Mouse (Mus musculus): ENCODE measurements around the gene Etfrf1. TPM values are rescaled to one million over a fixed set of nuclear protein-coding genes. Genes with fewer than 3 reads are reported as not detected.

Gene Etfrf1
- polyA plus RNA-seq, 1 experiment from 2014 or later, result 54.4 TPM

- H3K9ac ChIP-seq, result no peak overlapping the region
- H3K9me3 ChIP-seq (replicated peaks), result no peaks in the 10 kb centered on the region
- H3K4me3 ChIP-seq, result no peak overlapping the region
- no peak for ATAC-seq (replicated peaks; ENCODE audit: insufficient number of reproducible peaks, insufficient read depth, low FRiP score, low read depth)
- no peaks in the 10 kb centered on the region for H3K27me3 ChIP-seq
- 92% methylated on average over 1 of the region's 1 CpGs for WGBS
- H3K4me1 ChIP-seq (replicated peaks), result no peaks in the 10 kb centered on the region
- peaks cover 13% of the 10 kb centered on the region for H3K36me3 ChIP-seq
- no peak overlapping the region for H3K27ac ChIP-seq
- H3K4me2 ChIP-seq, result no peak overlapping the region
Observed at GRCm38 (mm10) chr6:145234391-145234790, 23.5 kb downstream of the Etfrf1 start.

GRCm38 (mm10) chr6:145235367-145235766, 24.4 kb downstream of the Etfrf1 start:
- no peak for ATAC-seq (replicated peaks; ENCODE audit: insufficient number of reproducible peaks, insufficient read depth, low FRiP score, low read depth)
- H3K4me1 ChIP-seq (replicated peaks), result no peaks in the 10 kb centered on the region
- H3K27ac ChIP-seq, result no peak overlapping the region
- no peaks in the 10 kb centered on the region for H3K27me3 ChIP-seq
- 81% methylated on average over 6 of the region's 6 CpGs for WGBS
- H3K9me3 ChIP-seq (replicated peaks), result no peaks in the 10 kb centered on the region
- H3K36me3 ChIP-seq, result peaks cover 9% of the 10 kb centered on the region
- no peak overlapping the region for H3K9ac ChIP-seq
- H3K4me2 ChIP-seq, result no peak overlapping the region
- H3K4me3 ChIP-seq, result no peak overlapping the region

- Histone ChIP-seq H3K36me3 (peaks cover 15% of the 10 kb centered on the region), H3K4me1 (replicated peaks) (no peaks in the 10 kb centered on the region), H3K9me3 (replicated peaks) (no peaks in the 10 kb centered on the region), H3K9ac (no peak overlapping the region), H3K4me2 (no peak overlapping the region), H3K27me3 (no peaks in the 10 kb centered on the region), H3K27ac (no peak overlapping the region), H3K4me3 (no peak overlapping the region)
- no peak for ATAC-seq (replicated peaks; ENCODE audit: insufficient number of reproducible peaks, insufficient read depth, low FRiP score, low read depth)
- 71% methylated on average over 4 of the region's 4 CpGs for WGBS
Observed at GRCm38 (mm10) chr6:145237148-145237547, 26.2 kb downstream of the Etfrf1 start.

GRCm38 (mm10) chr6:145240285-145240684, 29.4 kb downstream of the Etfrf1 start:
- no peak overlapping the region for H3K27ac ChIP-seq
- H3K4me2 ChIP-seq, result no peak overlapping the region

GRCm38 (mm10) chr6:145242521-145242920, 31.6 kb downstream of the Etfrf1 start:
- WGBS, result 19% methylated on average over 1 of the region's 1 CpGs
- ATAC-seq (replicated peaks; ENCODE audit: insufficient number of reproducible peaks, insufficient read depth, low FRiP score, low read depth), result no peak

More at GRCm38 (mm10) chr6:145240285-145240684, 29.4 kb downstream of the Etfrf1 start:
- no peaks in the 10 kb centered on the region for H3K4me1 ChIP-seq (replicated peaks)
- ATAC-seq (replicated peaks; ENCODE audit: insufficient number of reproducible peaks, insufficient read depth, low FRiP score, low read depth), result no peak
- peaks cover 21% of the 10 kb centered on the region for H3K36me3 ChIP-seq
- no peak overlapping the region for H3K4me3 ChIP-seq
- no peak overlapping the region for H3K9ac ChIP-seq
- 78% methylated on average over 6 of the region's 6 CpGs for WGBS
- H3K27me3 ChIP-seq, result no peaks in the 10 kb centered on the region
- no peaks in the 10 kb centered on the region for H3K9me3 ChIP-seq (replicated peaks)

GRCm38 (mm10) chr6:145246841-145247240, 35.9 kb downstream of the Etfrf1 start:
- Histone ChIP-seq H3K27ac (no peak overlapping the region), H3K9ac (no peak overlapping the region), H3K27me3 (0 out of 2 replicates have a peak, but pooled peaks cover 5% of the 10 kb centered on the region), H3K36me3 (peaks cover 11% of the 10 kb centered on the region; the same call in 1 of the 2 replicates), H3K4me3 (no peak overlapping the region), H3K4me2 (no peak overlapping the region), H3K4me1 (replicated peaks) (peaks cover 14% of the 10 kb centered on the region), H3K9me3 (replicated peaks) (no peaks in the 10 kb centered on the region)
- WGBS, result 79% methylated on average over 5 of the region's 5 CpGs
- no peak for ATAC-seq (replicated peaks; ENCODE audit: insufficient number of reproducible peaks, insufficient read depth, low FRiP score, low read depth)

More at GRCm38 (mm10) chr6:145242521-145242920, 31.6 kb downstream of the Etfrf1 start:
- H3K4me1 ChIP-seq (replicated peaks), result peaks cover 3% of the 10 kb centered on the region
- no peak overlapping the region for H3K27ac ChIP-seq
- H3K36me3 ChIP-seq, result peaks cover 21% of the 10 kb centered on the region
- H3K4me2 ChIP-seq, result no peak overlapping the region
- H3K9me3 ChIP-seq (replicated peaks), result no peaks in the 10 kb centered on the region
- no peak overlapping the region for H3K4me3 ChIP-seq
- no peak overlapping the region for H3K9ac ChIP-seq
- H3K27me3 ChIP-seq, result no peaks in the 10 kb centered on the region

GRCm38 (mm10) chr6:145247886-145248285, 37.0 kb downstream of the Etfrf1 start:
- Histone ChIP-seq H3K36me3 (peaks cover 11% of the 10 kb centered on the region; the same call in 1 of the 2 replicates), H3K4me1 (replicated peaks) (peaks cover 14% of the 10 kb centered on the region), H3K9me3 (replicated peaks) (no peaks in the 10 kb centered on the region), H3K27me3 (peaks cover 13% of the 10 kb centered on the region), H3K4me2 (peak overlapping the region; percentile 18; the same call in 1 of the 2 replicates), H3K4me3 (peak overlapping the region; percentile 2; the same call in 1 of the 2 replicates), H3K27ac (no peak overlapping the region), H3K9ac (no peak overlapping the region)
- ATAC-seq (replicated peaks; ENCODE audit: insufficient number of reproducible peaks, insufficient read depth, low FRiP score, low read depth), result no peak
- 82% methylated on average over 3 of the region's 3 CpGs for WGBS

- Histone ChIP-seq H3K36me3 (peaks cover 4% of the 10 kb centered on the region; the same call in 1 of the 2 replicates), H3K27me3 (peaks cover 22% of the 10 kb centered on the region), H3K27ac (peak overlapping the region; percentile 83), H3K9me3 (replicated peaks) (no peaks in the 10 kb centered on the region), H3K4me3 (peak overlapping the region; percentile 93), H3K4me2 (peak overlapping the region; percentile 88), H3K9ac (peak overlapping the region; percentile 91), H3K4me1 (replicated peaks) (peaks cover 14% of the 10 kb centered on the region)
- peak; percentile 51 for ATAC-seq (replicated peaks; ENCODE audit: insufficient number of reproducible peaks, insufficient read depth, low FRiP score, low read depth)
- under 1% methylated on average over 88 of the region's 124 CpGs for WGBS
Observed at GRCm38 (mm10) chr6:145249291-145250184, 38.6 kb downstream of the Etfrf1 start.

GRCm38 (mm10) chr6:145250185-145250791, 39.4 kb downstream of the Etfrf1 start, which contains the start of gene Kras:
Gene Kras (minus strand): TSS chr6:145250239.
- Histone ChIP-seq H3K9ac (peak within 1 kb of the TSS; percentile 91), H3K9me3 (replicated peaks) (no peaks in the 10 kb centered on the region), H3K4me3 (peak within 1 kb of the TSS; percentile 93), H3K4me1 (replicated peaks) (peaks cover 14% of the 10 kb centered on the region), H3K27me3 (peaks cover 26% of the 10 kb centered on the region), H3K36me3 (no peaks in the 10 kb centered on the region), H3K4me2 (peak within 1 kb of the TSS; percentile 90), H3K27ac (peak within 1 kb of the TSS; percentile 83)
- WGBS, result under 1% methylated on average over 64 of the region's 83 CpGs
- peak; percentile 95 for ATAC-seq (replicated peaks; ENCODE audit: insufficient number of reproducible peaks, insufficient read depth, low FRiP score, low read depth)

GRCm38 (mm10) chr6:145250820-145251219, 39.9 kb downstream of the Etfrf1 start:
- Histone ChIP-seq H3K9ac (peak overlapping the region; percentile 65), H3K4me2 (peak overlapping the region; percentile 90), H3K27me3 (peaks cover 28% of the 10 kb centered on the region), H3K36me3 (no peaks in the 10 kb centered on the region), H3K4me3 (peak overlapping the region; percentile 93), H3K27ac (peak overlapping the region; percentile 83), H3K9me3 (replicated peaks) (no peaks in the 10 kb centered on the region), H3K4me1 (replicated peaks) (peaks cover 14% of the 10 kb centered on the region)
- ATAC-seq (replicated peaks; ENCODE audit: insufficient number of reproducible peaks, insufficient read depth, low FRiP score, low read depth), result no peak
- WGBS, result 12% methylated on average over 16 of the region's 16 CpGs

- ATAC-seq (replicated peaks; ENCODE audit: insufficient number of reproducible peaks, insufficient read depth, low FRiP score, low read depth), result 0 out of 2 replicates have a peak, but pooled peaks have one; percentile 31
- Histone ChIP-seq H3K36me3 (no peaks in the 10 kb centered on the region), H3K9me3 (replicated peaks) (no peaks in the 10 kb centered on the region), H3K27ac (no peak overlapping the region), H3K9ac (no peak overlapping the region), H3K4me1 (replicated peaks) (0 out of 2 replicates have a peak, but pooled peaks cover 2% of the 10 kb centered on the region), H3K27me3 (peaks cover 63% of the 10 kb centered on the region), H3K4me2 (no peak overlapping the region), H3K4me3 (no peak overlapping the region)
- WGBS, result 70% methylated on average over 13 of the region's 13 CpGs
Observed at GRCm38 (mm10) chr6:145255952-145256700, 45.2 kb downstream of the Etfrf1 start.

All from heart, embryonic 15.5 days (tissue).